Mouse (Mus musculus): ENCODE measurements around the gene Ntsr1. TPM values are rescaled to one million over a fixed set of nuclear protein-coding genes. Genes with fewer than 3 reads are reported as not detected.

The Ntsr1 gene
- total and polyA plus RNA-seq, 3 experiments: not detected

DNA sequence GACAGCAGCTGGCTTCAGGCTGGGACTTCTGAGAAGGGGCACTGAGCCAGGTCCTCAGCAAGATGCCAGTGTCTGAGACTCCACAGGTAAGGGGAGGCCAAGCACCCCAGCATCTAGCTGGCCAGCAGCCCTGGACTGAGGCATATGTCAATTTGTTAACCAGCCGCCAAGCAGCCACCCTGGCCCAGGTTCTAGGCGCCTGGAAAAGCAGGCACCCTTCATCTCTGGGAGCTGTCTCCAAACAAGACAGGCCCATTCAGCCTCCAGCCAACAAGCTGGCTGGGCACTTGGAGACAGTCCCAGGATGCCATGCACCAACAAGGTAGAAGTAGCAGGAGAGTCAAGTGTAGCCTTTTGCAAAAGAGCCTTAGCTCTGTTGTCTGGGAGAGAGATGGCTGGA lies 43.9 kb downstream of the Ntsr1 start:
- H3K79me2 ChIP-seq (ENCODE audit: control insufficient read depth, insufficient read depth, low read length, poor library complexity): no peaks in the 10 kb centered on the region
- H3K27me3 ChIP-seq (ENCODE audit: control insufficient read depth in 1 of 2, insufficient read depth in 2 of 2, low read length in 2 of 2): peaks cover 0 to 11% of the 10 kb centered on the region in 2 experiments; a peak in 2 of 4 replicates
- DNase-seq (ENCODE audit: low read depth, low spot score): no peak
- H3K36me3 ChIP-seq (ENCODE audit: control insufficient read depth in 1 of 2, insufficient read depth in 2 of 2, low read length in 2 of 2): no peaks in the 10 kb centered on the region
- H3K4me3 ChIP-seq (ENCODE audit: control insufficient read depth in 1 of 2, insufficient read depth in 1 of 2, low read depth in 2 of 2, low read length in 2 of 2): no peak overlapping the region
- H3K9me3 ChIP-seq (replicated peaks; ENCODE audit: insufficient read depth, low read length): no peaks in the 10 kb centered on the region
- no peak overlapping the region for H3K9ac ChIP-seq (ENCODE audit: control insufficient read depth, low read depth, low read length, poor library complexity, severe bottlenecking)
- H3K4me1 ChIP-seq (ENCODE audit: control insufficient read depth in 1 of 2, insufficient read depth in 2 of 2, low read length in 2 of 2): no peaks in the 10 kb centered on the region
- no peak for TF ChIP-seq ZC3H11A (IDR thresholded peaks at IDR 0.05; ENCODE audit: low read depth, low read length)
- TF ChIP-seq POLR2AphosphoS5 (IDR thresholded peaks at IDR 0.05; ENCODE audit: borderline replicate concordance, low read depth, low read length): no peak
- TF ChIP-seq ZKSCAN1 (IDR thresholded peaks at IDR 0.05; ENCODE audit: low read depth, low read length): no peak
- no peak for TF ChIP-seq SMC3 (IDR thresholded peaks at IDR 0.05; ENCODE audit: low read depth, low read length)
- TF ChIP-seq GATA1 (IDR thresholded peaks at IDR 0.05; ENCODE audit: low read depth, low read length): no peak
- TF ChIP-seq POLR2AphosphoS2 (IDR thresholded peaks at IDR 0.05; ENCODE audit: low read length): no peak
- no peak for TF ChIP-seq EP300 (IDR thresholded peaks at IDR 0.05; ENCODE audit: low read depth in 1 of 2, low read length in 2 of 2)
- TF ChIP-seq JUND (IDR thresholded peaks at IDR 0.05; ENCODE audit: low read depth, low read length): no peak
- TF ChIP-seq TBP (IDR thresholded peaks at IDR 0.05; ENCODE audit: low read depth, low read length): no peak
- TF ChIP-seq MAZ (IDR thresholded peaks at IDR 0.05; ENCODE audit: low read depth, low read length): no peak
- no peak for TF ChIP-seq CTCF (IDR thresholded peaks at IDR 0.05 in 2 of 3, conservative IDR thresholded peaks at IDR 0.05 in 1 of 3; ENCODE audit: control insufficient read depth in 1 of 3, insufficient read depth in 1 of 3, low read depth in 2 of 3, low read length in 3 of 3, poor library complexity in 1 of 3, severe bottlenecking in 1 of 3)
- no peak for TF ChIP-seq CHD2 (IDR thresholded peaks at IDR 0.05; ENCODE audit: low read length)
- no peak for TF ChIP-seq E2F4 (IDR thresholded peaks at IDR 0.05; ENCODE audit: borderline replicate concordance, low read depth, low read length)
- no peak for TF ChIP-seq MAFK (IDR thresholded peaks at IDR 0.05; ENCODE audit: borderline replicate concordance, low read depth, low read length)
- H3K27ac ChIP-seq (ENCODE audit: control insufficient read depth, low read depth, low read length): no peak overlapping the region

DNA sequence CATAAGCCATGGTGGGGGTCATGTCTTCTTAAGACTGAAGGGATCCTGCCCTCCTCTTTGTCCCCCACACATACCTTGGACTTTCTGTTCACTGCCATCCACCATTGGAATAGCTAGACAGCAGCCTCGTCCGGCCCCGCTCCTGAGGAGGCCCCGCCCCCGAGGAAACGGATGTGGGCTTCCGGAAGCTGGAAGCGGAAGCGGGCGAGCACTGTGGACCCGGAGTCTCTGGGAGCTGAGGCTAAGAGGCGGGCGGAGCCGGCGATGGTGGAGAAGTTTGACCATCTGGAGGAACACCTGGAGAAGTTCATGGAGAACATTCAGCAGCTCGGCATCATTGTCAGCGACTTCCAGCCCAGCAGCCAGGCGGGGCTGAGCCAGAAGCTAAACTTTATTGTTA lies 45.3 kb downstream of the Ntsr1 start:
- no peak overlapping the region for H3K27ac ChIP-seq (ENCODE audit: control insufficient read depth, low read depth, low read length)
- DNase-seq (ENCODE audit: low read depth, low spot score): no peak
- TF ChIP-seq SIN3A (IDR thresholded peaks at IDR 0.05; ENCODE audit: low read length) (no peak), MYC (IDR thresholded peaks at IDR 0.05; ENCODE audit: low read depth, low read length) (no peak), UBTF (IDR thresholded peaks at IDR 0.05; ENCODE audit: borderline replicate concordance, insufficient read depth, low read depth, low read length) (no peak), ZC3H11A (IDR thresholded peaks at IDR 0.05; ENCODE audit: low read depth, low read length) (no peak), ZKSCAN1 (IDR thresholded peaks at IDR 0.05; ENCODE audit: low read depth, low read length) (no peak)

More for the DNA sequence above, 45.3 kb downstream of the Ntsr1 start:
- Histone ChIP-seq H3K9ac (ENCODE audit: control insufficient read depth, low read depth, low read length, poor library complexity, severe bottlenecking) (no peak overlapping the region), H3K4me1 (ENCODE audit: control insufficient read depth in 1 of 2, insufficient read depth in 2 of 2, low read length in 2 of 2) (no peaks in the 10 kb centered on the region), H3K4me3 (ENCODE audit: control insufficient read depth in 1 of 2, insufficient read depth in 1 of 2, low read depth in 2 of 2, low read length in 2 of 2) (no peak overlapping the region), H3K27me3 (ENCODE audit: control insufficient read depth in 1 of 2, insufficient read depth in 2 of 2, low read length in 2 of 2) (peaks cover 2 to 13% of the 10 kb centered on the region in 2 experiments; a peak in 3 of 4 replicates), H3K9me3 (replicated peaks; ENCODE audit: insufficient read depth, low read length) (no peaks in the 10 kb centered on the region), H3K36me3 (ENCODE audit: control insufficient read depth in 1 of 2, insufficient read depth in 2 of 2, low read length in 2 of 2) (no peaks in the 10 kb centered on the region), H3K79me2 (ENCODE audit: control insufficient read depth, insufficient read depth, low read length, poor library complexity) (no peaks in the 10 kb centered on the region)
